Mouse (Mus musculus): ENCODE measurements around the gene Polr3h. TPM values are rescaled to one million over a fixed set of nuclear protein-coding genes. Genes with fewer than 3 reads are reported as not detected.
"Not testable (repeated sequence)": the region's sequence is repeated elsewhere in the genome, so short reads cannot be mapped to it uniquely, and the experiment has no call there.

The Polr3h gene
- total and polyA plus RNA-seq, 3 experiments: 40.5 to 224 (median 59.3) TPM

- no peak for DNase-seq (ENCODE audit: extremely low read depth)
Measured at GRCm38 (mm10) chr15:81914668-81915067, 11.4 kb downstream of the Polr3h start.

GRCm38 (mm10) chr15:81912498-81912897 is 13.5 kb downstream of the Polr3h start:
- no peak for DNase-seq (ENCODE audit: extremely low read depth)
- peak; percentile 31; the same call in 1 of the 2 replicates for TF ChIP-seq POLR2A (IDR thresholded peaks at IDR 0.05; ENCODE audit: low read depth, low read length)
- no peak for TF ChIP-seq USF2 (conservative IDR thresholded peaks at IDR 0.05; ENCODE audit: low read depth, low read length)
- in situ Hi-C loops (cut with MboI; ENCODE audit: low pct_ligation_motif_present, low pct_unique_long_range_greater_than_20kb, low sequenced_read_pairs) (loop anchor here (25.0 kb wide), 1 partner anchor 200 kb away; no protein-coding TSS in a partner anchor), dilution Hi-C loops (cut with MboI; ENCODE audit: extremely low pct_ligation_motif_present, extremely low pct_unique_long_range_greater_than_20kb, low sequenced_read_pairs) (no loop called here)
- Histone ChIP-seq H3K4me3 (replicated peaks in 1 of 3; ENCODE audit: low read depth in 2 of 3, low read length in 2 of 3, poor library complexity in 1 of 3) (no peak overlapping the region), H3K4me1 (ENCODE audit: control insufficient read depth in 1 of 2, insufficient read depth in 2 of 2) (no peaks in the 10 kb centered on the region), H3K36me3 (replicated peaks in 1 of 2; ENCODE audit: control insufficient read depth in 1 of 2, insufficient read depth in 1 of 2, low read length in 1 of 2) (peaks cover 83 to 93% of the 10 kb centered on the region in 2 experiments), H3K4me2 (ENCODE audit: insufficient read depth, low read depth, poor library complexity, severe bottlenecking) (no peak overlapping the region), H3K79me2 (replicated peaks; ENCODE audit: control insufficient read depth, extremely low read depth, insufficient read depth, poor library complexity, severe bottlenecking) (no peaks in the 10 kb centered on the region), H3K9ac (ENCODE audit: insufficient read depth, low read depth) (no peak overlapping the region), H3K27me3 (replicated peaks) (no peaks in the 10 kb centered on the region), H3K9me3 (replicated peaks; ENCODE audit: low read length) (no peaks in the 10 kb centered on the region), H3K27ac (ENCODE audit: insufficient read depth, low read depth) (no peak overlapping the region)

More at GRCm38 (mm10) chr15:81914668-81915067, 11.4 kb downstream of the Polr3h start:
- Histone ChIP-seq H3K4me3 (replicated peaks in 1 of 3; ENCODE audit: low read depth in 2 of 3, low read length in 2 of 3, poor library complexity in 1 of 3) (no peak overlapping the region), H3K27ac (ENCODE audit: insufficient read depth, low read depth) (no peak overlapping the region), H3K4me2 (ENCODE audit: insufficient read depth, low read depth, poor library complexity, severe bottlenecking) (no peak overlapping the region), H3K79me2 (replicated peaks; ENCODE audit: control insufficient read depth, extremely low read depth, insufficient read depth, poor library complexity, severe bottlenecking) (no peaks in the 10 kb centered on the region), H3K36me3 (replicated peaks in 1 of 2; ENCODE audit: control insufficient read depth in 1 of 2, insufficient read depth in 1 of 2, low read length in 1 of 2) (peaks cover 74 to 97% of the 10 kb centered on the region in 2 experiments), H3K9me3 (replicated peaks; ENCODE audit: low read length) (no peaks in the 10 kb centered on the region), H3K27me3 (replicated peaks) (no peaks in the 10 kb centered on the region), H3K9ac (ENCODE audit: insufficient read depth, low read depth) (no peak overlapping the region), H3K4me1 (ENCODE audit: control insufficient read depth in 1 of 2, insufficient read depth in 2 of 2) (no peaks in the 10 kb centered on the region)
- TF ChIP-seq MAZ (IDR thresholded peaks at IDR 0.05; ENCODE audit: low read depth, low read length) (no peak), POLR2AphosphoS2 (IDR thresholded peaks at IDR 0.05; ENCODE audit: low read depth, low read length) (no peak), USF1 (IDR thresholded peaks at IDR 0.05; ENCODE audit: low read depth, low read length) (no peak), MYC (IDR thresholded peaks at IDR 0.05; ENCODE audit: low read depth, low read length) (no peak), SIN3A (IDR thresholded peaks at IDR 0.05; ENCODE audit: low read length) (no peak), IRF4 (IDR thresholded peaks at IDR 0.05; ENCODE audit: low read depth, low read length) (no peak), TCF12 (IDR thresholded peaks at IDR 0.05; ENCODE audit: low read depth, low read length) (no peak)
- in situ Hi-C loops (cut with MboI; ENCODE audit: low pct_ligation_motif_present, low pct_unique_long_range_greater_than_20kb, low sequenced_read_pairs) (loop anchor here (25.0 kb wide), 1 partner anchor 202 kb away; no protein-coding TSS in a partner anchor), dilution Hi-C loops (cut with MboI; ENCODE audit: extremely low pct_ligation_motif_present, extremely low pct_unique_long_range_greater_than_20kb, low sequenced_read_pairs) (no loop called here)

- H3K4me2 ChIP-seq (ENCODE audit: insufficient read depth, low read depth, poor library complexity, severe bottlenecking); H3K27ac ChIP-seq (ENCODE audit: insufficient read depth, low read depth); H3K4me1 ChIP-seq (ENCODE audit: control insufficient read depth in 1 of 2, insufficient read depth in 2 of 2); H3K9me3 ChIP-seq (replicated peaks; ENCODE audit: low read length); DNase-seq (ENCODE audit: extremely low read depth); H3K27me3 ChIP-seq (replicated peaks); H3K79me2 ChIP-seq (replicated peaks; ENCODE audit: control insufficient read depth, extremely low read depth, insufficient read depth, poor library complexity, severe bottlenecking); dilution Hi-C loops (cut with MboI; ENCODE audit: extremely low pct_ligation_motif_present, extremely low pct_unique_long_range_greater_than_20kb, low sequenced_read_pairs); H3K4me3 ChIP-seq (replicated peaks in 1 of 3; ENCODE audit: low read depth in 2 of 3, low read length in 2 of 3, poor library complexity in 1 of 3); H3K9ac ChIP-seq (ENCODE audit: insufficient read depth, low read depth): not testable (repeated sequence)
- peaks cover 79 to 94% of the 10 kb centered on the region in 2 experiments for H3K36me3 ChIP-seq (replicated peaks in 1 of 2; ENCODE audit: control insufficient read depth in 1 of 2, insufficient read depth in 1 of 2, low read length in 1 of 2)
- in situ Hi-C loops (cut with MboI; ENCODE audit: low pct_ligation_motif_present, low pct_unique_long_range_greater_than_20kb, low sequenced_read_pairs): loop anchor here (25.0 kb wide), 1 partner anchor 196 kb away; no protein-coding TSS in a partner anchor
- TF ChIP-seq CTCF (conservative IDR thresholded peaks at IDR 0.05 in 1 of 2, IDR thresholded peaks at IDR 0.05 in 1 of 2; ENCODE audit: low read depth in 2 of 2, low read length in 2 of 2): peak in 1 of 2 experiments; percentile 21; a peak in 1 of 4 replicates
Measured at GRCm38 (mm10) chr15:81908767-81909166, 17.3 kb downstream of the Polr3h start.

All from CH12.LX (cell line).